Mouse (Mus musculus) cerebellum, adult 18-20 months (tissue): ENCODE measurements at regions not wholly inside any gene's neighbourhood (a gene's known extent, or its start where the extent isn't known, plus 50 kb on each side); places are given as distances from the start of the nearest gene placed in this dataset.

Experiments
- DNase-seq, 2 experiments: peaks; one replicate each; pipeline ENCODE4 v3.0.0; 2021

GRCm38 (mm10) chr6:143554946-143555345 is 387.9 kb downstream of the Etnk1 start:
- no peak for DNase-seq

- DNase-seq = no peak
Measured at GRCm38 (mm10) chr6:143558046-143558884, 391.2 kb downstream of the Etnk1 start.

GRCm38 (mm10) chr6:143559316-143559715 is 392.3 kb downstream of the Etnk1 start:
- DNase-seq = no peak

GRCm38 (mm10) chr6:143561316-143562088 is 394.5 kb downstream of the Etnk1 start:
- DNase-seq = no peak

GRCm38 (mm10) chr6:143571356-143572115 is 404.5 kb downstream of the Etnk1 start:
- DNase-seq = no peak

GRCm38 (mm10) chr6:143579223-143579622 is 412.2 kb downstream of the Etnk1 start:
- DNase-seq = no peak

GRCm38 (mm10) chr6:143589666-143590065 is 422.6 kb downstream of the Etnk1 start:
- DNase-seq = no peak

GRCm38 (mm10) chr6:143590231-143590630 is 423.2 kb downstream of the Etnk1 start:
- DNase-seq = no peak

- DNase-seq = no peak
Measured at GRCm38 (mm10) chr6:143592490-143592889, 425.5 kb downstream of the Etnk1 start.

GRCm38 (mm10) chr6:143595486-143595885 is 428.5 kb downstream of the Etnk1 start:
- no peak for DNase-seq

- no peak for DNase-seq
Measured at GRCm38 (mm10) chr6:143597414-143597813, 430.4 kb downstream of the Etnk1 start.

GRCm38 (mm10) chr6:143598916-143599315 is 431.9 kb downstream of the Etnk1 start:
- no peak for DNase-seq

GRCm38 (mm10) chr6:143609100-143609499 is 442.1 kb downstream of the Etnk1 start:
- peak in 1 of 2 experiments; percentile 7 for DNase-seq

GRCm38 (mm10) chr6:143612966-143613365 is 445.9 kb downstream of the Etnk1 start:
- no peak for DNase-seq

GRCm38 (mm10) chr6:143614431-143614987 is 447.5 kb downstream of the Etnk1 start:
- no peak for DNase-seq

- no peak for DNase-seq
Measured at GRCm38 (mm10) chr6:143615361-143615760, 448.3 kb downstream of the Etnk1 start.

GRCm38 (mm10) chr6:143616386-143616785 is 449.4 kb downstream of the Etnk1 start:
- no peak for DNase-seq

- DNase-seq = no peak
Measured at GRCm38 (mm10) chr6:143618558-143618957, 451.5 kb downstream of the Etnk1 start.

GRCm38 (mm10) chr6:143620583-143620982 is 453.6 kb downstream of the Etnk1 start:
- no peak for DNase-seq

GRCm38 (mm10) chr6:143622161-143622560 is 455.1 kb downstream of the Etnk1 start:
- no peak for DNase-seq

GRCm38 (mm10) chr6:143624901-143625300 is 457.9 kb downstream of the Etnk1 start:
- DNase-seq = no peak

GRCm38 (mm10) chr6:143631581-143631980 is 464.6 kb downstream of the Etnk1 start:
- DNase-seq = no peak

- DNase-seq = no peak
Measured at GRCm38 (mm10) chr6:143633710-143634109, 466.7 kb downstream of the Etnk1 start.
